Mouse (Mus musculus) hindbrain, embryonic 16.5 days (tissue): ENCODE data around the gene Smg8. TPM values are rescaled to one million over a fixed set of nuclear protein-coding genes. Genes with fewer than 3 reads are reported as not detected.

Source experiments
- ATAC-seq: fragments of 200-750 bp; cut with Nextera tagmentation; 2 replicates; pipeline ENCODE4 v1.8.0; 2017; ENCODE audit warnings: moderate TSS enrichment, moderate library complexity
- H3K27ac ChIP-seq: fragments of 300-500 bp; sonication (generic); 2 replicates; pipeline ENCODE4 v1.5.1; 2014; ENCODE audit warnings: low read depth, mild to moderate bottlenecking, control low read depth, low read length, moderate library complexity
- H3K27me3 ChIP-seq: fragments of 300-500 bp; sonication (generic); replicated peaks from 2 replicates; pipeline ENCODE4 v1.6.1; 2014; ENCODE audit warnings: low read length; ENCODE audit not compliant: control insufficient read depth, insufficient read depth
- H3K36me3 ChIP-seq: fragments of 300-500 bp; sonication (generic); 2 replicates; pipeline ENCODE4 v1.6.1; 2014; ENCODE audit warnings: mild to moderate bottlenecking, low read length, moderate library complexity, mixed read lengths; ENCODE audit not compliant: control insufficient read depth, insufficient read depth
- H3K4me1 ChIP-seq: fragments of 300-500 bp; sonication (generic); 2 replicates; pipeline ENCODE4 v1.6.1; 2014; ENCODE audit warnings: low read depth, low read length; ENCODE audit not compliant: control insufficient read depth, insufficient read depth
- H3K4me2 ChIP-seq: fragments of 300-500 bp; sonication (generic); 2 replicates; pipeline ENCODE4 v1.6.1; 2014; ENCODE audit warnings: mild to moderate bottlenecking, low read length, control low read depth, moderate library complexity
- H3K4me3 ChIP-seq: fragments of 300-500 bp; sonication (generic); 2 replicates; pipeline ENCODE4 v1.5.1; 2014; ENCODE audit warnings: mild to moderate bottlenecking, low read length, control low read depth, moderate library complexity
- H3K9ac ChIP-seq: fragments of 300-500 bp; sonication (generic); 2 replicates; pipeline ENCODE4 v1.6.1; 2014; ENCODE audit warnings: low read depth, mild to moderate bottlenecking, control low read depth, low read length, moderate library complexity
- H3K9me3 ChIP-seq: fragments of 300-500 bp; sonication (generic); 2 replicates; pipeline ENCODE4 v1.6.1; 2014; ENCODE audit warnings: mild to moderate bottlenecking, low read length, moderate library complexity; ENCODE audit not compliant: control insufficient read depth
- WGBS: fragments of 180-500 bp; shearing (Covaris S2); extraction: QIAGEN DNeasy Blood & Tissue Kit; methylation state at CpG from one replicate; pipeline ENCODE4 v1.1.7; 2014; 5-methylcytosine and 5-hydroxymethylcytosine counted together
- polyA plus RNA-seq: library from polyadenylated mRNA; unstranded; fragments of >200 nt; fragmentation: Nextera tagmentation; extraction: Ambion mirVana; gene quantifications from 2 replicates; pipeline ENCODE4 v1.2.1, GENCODE M21; 2015

Gene Smg8
- 20.7 and 22.7 TPM in 2 replicates for polyA plus RNA-seq

DNA sequence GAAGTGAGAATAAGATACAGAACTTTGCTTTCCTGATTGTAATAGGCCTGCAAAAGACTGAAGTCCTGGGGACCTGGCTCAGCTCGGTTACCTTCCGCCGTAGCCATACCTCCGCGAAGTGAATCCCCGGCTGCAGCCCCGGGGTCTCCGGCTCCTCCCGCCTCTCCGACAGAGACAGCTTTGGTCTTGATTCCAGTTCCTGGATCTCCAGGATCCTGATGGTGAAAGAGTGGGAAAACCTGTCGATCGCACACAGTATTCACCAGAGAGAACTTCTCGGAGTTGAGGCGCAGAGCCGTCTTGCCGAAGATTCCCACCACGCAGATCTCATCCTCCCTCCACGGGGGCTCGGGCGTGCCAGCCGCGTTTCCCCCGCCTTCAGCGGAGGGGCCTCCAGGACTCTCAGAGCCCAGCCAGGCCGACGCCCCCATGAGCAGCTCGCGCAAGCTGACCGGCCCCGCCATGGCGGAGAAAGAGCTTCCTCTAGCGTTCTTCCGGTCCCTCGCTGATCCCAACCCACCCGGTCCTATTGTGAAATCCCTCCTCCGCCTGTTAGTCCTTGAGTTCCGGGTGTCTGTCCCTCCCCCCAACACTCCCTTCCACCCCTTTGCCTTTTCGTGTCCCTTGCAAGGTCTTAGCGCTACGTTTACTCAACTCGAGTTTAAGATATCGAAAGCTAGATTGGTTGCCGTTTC is at the start of gene Smg8:
Gene Smg8 (minus strand): TSS at position 485 of the 695 bp plus-strand sequence.
- Histone ChIP-seq H3K4me1 (peaks cover 24% of the 10 kb centered on the region), H3K9ac (peak within 1 kb of the TSS; percentile 79), H3K36me3 (peaks cover 7% of the 10 kb centered on the region; the same call in 1 of the 2 replicates), H3K4me3 (peak within 1 kb of the TSS; percentile 78), H3K27me3 (no peaks in the 10 kb centered on the region), H3K9me3 (no peaks in the 10 kb centered on the region), H3K27ac (peak within 1 kb of the TSS; percentile 61), H3K4me2 (peak within 1 kb of the TSS; percentile 91)
- 1% methylated on average over 43 of the region's 43 CpGs for WGBS
- peak; percentile 93 for ATAC-seq

- ATAC-seq: no peak
- no peaks in the 10 kb centered on the region; the same call in 1 of the 2 replicates for H3K36me3 ChIP-seq
- WGBS: 85% methylated on average over 4 of the region's 4 CpGs
These were observed 49.7 kb upstream of the Smg8 start for GRCm38 (mm10) chr11:87136233-87136632.

DNA sequence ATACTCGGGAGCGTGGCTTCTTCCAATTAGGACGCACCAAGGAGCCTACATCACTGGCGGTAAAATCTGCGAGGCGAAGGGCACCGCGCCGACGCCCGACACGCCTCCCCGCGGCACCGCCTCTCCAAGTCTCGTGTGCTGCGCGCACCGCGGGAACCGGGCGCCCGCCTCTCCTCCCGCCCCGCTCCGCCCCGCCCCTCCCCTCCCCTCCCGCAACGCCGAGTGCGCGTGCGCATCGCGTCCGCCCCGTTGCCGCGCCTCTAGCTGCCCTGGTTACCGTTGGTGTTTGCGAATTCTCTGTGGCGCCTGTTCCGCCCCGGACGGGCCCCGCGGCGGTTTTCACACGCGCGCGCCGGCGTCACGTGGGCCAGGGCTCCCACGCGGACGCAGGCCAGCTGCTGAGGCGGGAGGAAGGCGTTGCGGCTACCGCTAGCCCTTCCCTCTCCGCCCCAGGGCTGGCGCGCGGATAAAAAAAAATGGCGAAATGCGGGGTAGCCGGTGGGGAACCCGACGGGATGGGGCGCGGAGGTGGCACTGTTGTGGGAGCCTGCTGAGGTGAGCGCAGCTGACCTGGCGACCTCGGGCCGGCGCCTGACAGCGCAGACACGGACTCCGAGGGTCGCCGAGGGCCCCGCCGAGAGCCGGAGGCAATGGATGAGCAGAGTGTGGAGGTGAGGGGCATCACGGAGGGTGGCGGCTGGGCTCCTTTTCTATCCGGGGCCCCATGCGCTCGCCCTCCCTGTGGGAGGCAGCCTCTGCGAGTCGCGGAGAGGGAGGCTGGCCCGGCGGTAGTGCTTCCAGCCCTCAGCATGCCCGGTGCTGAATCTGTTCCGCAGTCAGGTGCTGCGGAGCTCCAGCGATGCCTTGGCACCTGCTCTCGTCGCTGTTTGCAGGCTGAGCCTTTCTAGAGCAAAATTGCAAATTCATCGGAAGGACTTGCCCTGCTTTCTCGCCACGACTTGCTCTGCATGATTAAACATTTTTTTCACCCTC is 40.5 kb upstream of the Smg8 start, which contains the start of gene Trim37:
Gene Trim37 (plus strand): TSS at position 254 of the 993 bp plus-strand sequence.
- Histone ChIP-seq H3K4me3 (peak within 1 kb of the TSS; percentile 96), H3K9ac (peak within 1 kb of the TSS; percentile 91), H3K27me3 (no peaks in the 10 kb centered on the region), H3K4me2 (peak within 1 kb of the TSS; percentile 74), H3K9me3 (no peaks in the 10 kb centered on the region), H3K36me3 (peaks cover 10% of the 10 kb centered on the region; the same call in 1 of the 2 replicates), H3K27ac (peak within 1 kb of the TSS; percentile 94), H3K4me1 (peaks cover 14% of the 10 kb centered on the region)
- under 1% methylated on average over 92 of the region's 105 CpGs for WGBS
- ATAC-seq: peak; percentile 96

More at GRCm38 (mm10) chr11:87136233-87136632, 49.7 kb upstream of the Smg8 start:
- Histone ChIP-seq H3K9me3 (no peaks in the 10 kb centered on the region), H3K27me3 (no peaks in the 10 kb centered on the region), H3K4me1 (no peaks in the 10 kb centered on the region), H3K4me3 (no peak overlapping the region), H3K4me2 (no peak overlapping the region), H3K27ac (no peak overlapping the region), H3K9ac (no peak overlapping the region; the same call in 1 of the 2 replicates)

GRCm38 (mm10) chr11:87126281-87126823 is 39.8 kb upstream of the Smg8 start:
- 2% methylated on average over 12 of the region's 12 CpGs for WGBS
- H3K27me3 ChIP-seq: no peaks in the 10 kb centered on the region
- peaks cover 14% of the 10 kb centered on the region for H3K4me1 ChIP-seq
- peaks cover 12% of the 10 kb centered on the region for H3K36me3 ChIP-seq
- H3K27ac ChIP-seq: peak overlapping the region; percentile 94
- H3K4me3 ChIP-seq: peak overlapping the region; percentile 96
- H3K9me3 ChIP-seq: no peaks in the 10 kb centered on the region
- peak overlapping the region; percentile 91 for H3K9ac ChIP-seq
- no peak for ATAC-seq
- H3K4me2 ChIP-seq: peak overlapping the region; percentile 74

DNA sequence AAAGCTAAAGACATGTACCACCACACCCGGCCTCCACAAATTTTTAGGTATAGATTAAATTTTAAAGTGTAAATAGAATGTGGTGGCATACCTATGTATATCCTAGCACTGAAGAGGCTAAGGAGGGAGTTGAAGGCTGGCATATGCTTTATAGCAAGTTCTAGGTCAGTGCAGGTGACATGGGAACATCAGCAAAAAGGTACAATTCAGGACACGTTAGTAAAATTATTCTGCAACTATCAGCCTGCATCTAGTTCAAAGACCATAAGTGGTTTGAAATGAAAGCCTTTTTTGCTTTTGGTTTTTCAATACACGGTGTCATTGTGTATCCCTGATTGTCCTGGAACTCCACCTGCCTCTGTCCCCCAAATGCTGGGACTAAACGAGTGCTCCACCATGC is 39.0 kb upstream of the Smg8 start:
- H3K27ac ChIP-seq: no peak overlapping the region

GRCm38 (mm10) chr11:87121864-87122263 is 35.3 kb upstream of the Smg8 start:
- WGBS: 78% methylated on average over 8 of the region's 8 CpGs
- H3K36me3 ChIP-seq: peaks cover 27% of the 10 kb centered on the region
- peaks cover 5% of the 10 kb centered on the region for H3K4me1 ChIP-seq

More for the DNA sequence above, 39.0 kb upstream of the Smg8 start:
- ATAC-seq: no peak
- peaks cover 14% of the 10 kb centered on the region for H3K4me1 ChIP-seq
- no peaks in the 10 kb centered on the region for H3K9me3 ChIP-seq
- 51% methylated on average over 4 of the region's 4 CpGs for WGBS
- no peak overlapping the region for H3K4me3 ChIP-seq
- no peaks in the 10 kb centered on the region for H3K27me3 ChIP-seq
- H3K36me3 ChIP-seq: peaks cover 14% of the 10 kb centered on the region
- H3K9ac ChIP-seq: no peak overlapping the region
- H3K4me2 ChIP-seq: peak overlapping the region; percentile 74; the same call in 1 of the 2 replicates

GRCm38 (mm10) chr11:87110172-87110909 is 23.8 kb upstream of the Smg8 start:
- H3K4me1 ChIP-seq: peaks cover 12% of the 10 kb centered on the region
- H3K36me3 ChIP-seq: peaks cover 6% of the 10 kb centered on the region
- WGBS: 5% methylated on average over 9 of the region's 9 CpGs
- peak overlapping the region; percentile 77 for H3K4me2 ChIP-seq
- peak overlapping the region; percentile 97 for H3K27ac ChIP-seq
- H3K9me3 ChIP-seq: no peaks in the 10 kb centered on the region
- H3K9ac ChIP-seq: peak overlapping the region; percentile 77
- no peaks in the 10 kb centered on the region for H3K27me3 ChIP-seq
- peak overlapping the region; percentile 58 for H3K4me3 ChIP-seq
- ATAC-seq: no peak

More at GRCm38 (mm10) chr11:87121864-87122263, 35.3 kb upstream of the Smg8 start:
- Histone ChIP-seq H3K27me3 (no peaks in the 10 kb centered on the region), H3K9me3 (no peaks in the 10 kb centered on the region), H3K4me3 (no peak overlapping the region), H3K4me2 (no peak overlapping the region), H3K9ac (no peak overlapping the region), H3K27ac (no peak overlapping the region)
- no peak for ATAC-seq

- no peak for ATAC-seq
- WGBS: 0% methylated on average over 42 of the region's 42 CpGs
- peak overlapping the region; percentile 77 for H3K9ac ChIP-seq
These were observed 23.1 kb upstream of the Smg8 start for GRCm38 (mm10) chr11:87109519-87110171.

More at GRCm38 (mm10) chr11:87109519-87110171, 23.1 kb upstream of the Smg8 start:
- Histone ChIP-seq H3K4me2 (peak overlapping the region; percentile 77), H3K27me3 (no peaks in the 10 kb centered on the region), H3K36me3 (peaks cover 2% of the 10 kb centered on the region), H3K4me3 (peak overlapping the region; percentile 58), H3K9me3 (no peaks in the 10 kb centered on the region), H3K27ac (peak overlapping the region; percentile 97), H3K4me1 (peaks cover 12% of the 10 kb centered on the region)
